Mouse (Mus musculus): Measurements from ENCODE around the gene 2210011C24Rik. TPM values are rescaled to one million over a fixed set of nuclear protein-coding genes. Genes with fewer than 3 reads are reported as not detected.
"Not testable (repeated sequence)": the region's sequence is repeated elsewhere in the genome, so short reads cannot be mapped to it uniquely, and the experiment has no call there.

The 2210011C24Rik gene
- polyA plus RNA-seq, 1 experiment from 2014 or later = 0.19 TPM

- 88% methylated on average over 9 of the region's 9 CpGs for WGBS
- Histone ChIP-seq H3K9me3 (no peaks in the 10 kb centered on the region), H3K9ac (replicated peaks) (no peak overlapping the region), H3K4me2 (replicated peaks) (no peak overlapping the region), H3K27me3 (peaks cover 34% of the 10 kb centered on the region), H3K4me3 (replicated peaks) (no peak overlapping the region), H3K27ac (no peak overlapping the region), H3K4me1 (replicated peaks) (0 out of 2 replicates have a peak, but pooled peaks cover 6% of the 10 kb centered on the region), H3K36me3 (no peaks in the 10 kb centered on the region)
- ATAC-seq = no peak
Observed at GRCm38 (mm10) chr8:84019738-84020137, 7.8 kb upstream of the 2210011C24Rik start.

GRCm38 (mm10) chr8:84015833-84016232 is 3.9 kb upstream of the 2210011C24Rik start:
- H3K27me3 ChIP-seq = peaks cover 45% of the 10 kb centered on the region
- no peaks in the 10 kb centered on the region for H3K9me3 ChIP-seq
- no peak overlapping the region for H3K4me3 ChIP-seq (replicated peaks)
- no peak overlapping the region for H3K4me2 ChIP-seq (replicated peaks)
- H3K27ac ChIP-seq = no peak overlapping the region
- no peak for ATAC-seq
- peaks cover 21% of the 10 kb centered on the region for H3K4me1 ChIP-seq (replicated peaks)
- no peaks in the 10 kb centered on the region for H3K36me3 ChIP-seq
- 96% methylated on average over 5 of the region's 5 CpGs for WGBS
- H3K9ac ChIP-seq (replicated peaks) = no peak overlapping the region

DNA sequence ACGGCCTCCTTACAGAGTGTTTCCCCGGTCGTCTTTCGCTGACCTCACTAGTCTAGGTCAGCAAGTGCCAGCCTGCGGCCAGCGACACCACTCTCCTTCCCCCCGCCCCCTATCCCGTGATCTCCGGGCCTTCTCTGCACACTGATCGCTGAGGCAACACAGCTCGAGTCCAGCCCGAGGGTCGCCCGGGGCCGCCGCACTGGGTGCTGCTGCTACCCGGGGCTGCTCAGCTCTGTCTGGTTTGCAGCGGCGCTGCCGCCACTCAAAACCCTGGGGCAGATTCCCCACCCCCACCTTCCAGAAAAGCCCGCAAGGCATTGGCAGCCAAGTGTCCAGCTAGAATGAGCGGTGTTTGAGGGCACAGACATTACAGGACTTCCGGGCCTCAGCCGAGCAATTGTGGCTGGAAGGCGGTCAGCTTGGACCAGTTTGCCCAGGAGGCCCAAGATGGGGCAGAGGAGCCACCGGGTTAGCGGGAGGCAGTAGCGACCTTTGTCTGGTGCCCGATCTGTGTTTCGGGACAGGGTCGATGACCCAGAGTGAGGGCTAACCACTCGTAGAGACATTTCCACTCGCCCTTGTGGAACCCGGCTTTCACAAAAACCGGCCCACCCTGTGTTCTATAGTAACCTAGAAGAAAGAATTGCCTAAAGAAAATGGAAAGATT is 661 bp upstream of the 2210011C24Rik start:
- no peak overlapping the region for H3K9ac ChIP-seq (replicated peaks)

GRCm38 (mm10) chr8:84010625-84011611 is 1.1 kb downstream of the 2210011C24Rik start:
- WGBS = 2% methylated on average over 81 of the region's 83 CpGs
- peak; percentile 60 for ATAC-seq
- no peaks in the 10 kb centered on the region for H3K36me3 ChIP-seq
- H3K9me3 ChIP-seq = no peaks in the 10 kb centered on the region
- H3K9ac ChIP-seq (replicated peaks) = peak overlapping the region; percentile 57
- H3K27me3 ChIP-seq = peaks cover 49% of the 10 kb centered on the region
- H3K4me1 ChIP-seq (replicated peaks) = peaks cover 27% of the 10 kb centered on the region
- H3K4me3 ChIP-seq (replicated peaks) = peak overlapping the region; percentile 51
- no peak overlapping the region for H3K27ac ChIP-seq
- H3K4me2 ChIP-seq (replicated peaks) = peak overlapping the region; percentile 96

More for the DNA sequence above, 661 bp upstream of the 2210011C24Rik start:
- peak; percentile 21; the same call in 1 of the 2 replicates for ATAC-seq
- Histone ChIP-seq H3K4me3 (replicated peaks) (peak overlapping the region; percentile 51), H3K9me3 (no peaks in the 10 kb centered on the region), H3K27me3 (peaks cover 49% of the 10 kb centered on the region), H3K4me1 (replicated peaks) (peaks cover 27% of the 10 kb centered on the region), H3K27ac (no peak overlapping the region), H3K4me2 (replicated peaks) (peak overlapping the region; percentile 96), H3K36me3 (no peaks in the 10 kb centered on the region)
- WGBS = 3% methylated on average over 35 of the region's 35 CpGs

DNA sequence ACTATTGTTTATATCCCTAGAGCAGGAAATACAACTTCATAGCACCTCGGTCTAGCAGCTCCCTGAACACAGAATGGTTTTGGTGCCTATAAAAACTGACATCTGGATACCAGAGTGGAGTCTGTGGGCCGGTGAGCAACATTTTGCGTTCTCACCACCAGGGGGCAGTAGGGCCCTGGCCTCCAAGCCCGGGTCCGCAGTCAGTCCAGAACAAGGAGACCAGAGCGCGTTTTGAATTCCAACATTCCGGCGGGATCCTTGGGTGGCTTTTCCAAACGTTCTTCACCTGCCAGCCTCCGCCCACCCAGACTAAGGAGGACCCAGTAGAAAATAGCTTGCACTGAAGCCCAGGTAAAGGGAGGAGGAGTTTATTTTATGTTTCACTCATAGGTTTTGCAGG is 2.1 kb downstream of the 2210011C24Rik start:
- WGBS = 1% methylated on average over 11 of the region's 11 CpGs
- ATAC-seq = peak; percentile 32
- Histone ChIP-seq H3K4me3 (replicated peaks) (no peak overlapping the region), H3K4me2 (replicated peaks) (no peak overlapping the region), H3K9me3 (no peaks in the 10 kb centered on the region), H3K27ac (no peak overlapping the region), H3K9ac (replicated peaks) (no peak overlapping the region), H3K27me3 (peaks cover 45% of the 10 kb centered on the region), H3K36me3 (no peaks in the 10 kb centered on the region), H3K4me1 (replicated peaks) (peaks cover 31% of the 10 kb centered on the region)

- H3K36me3 ChIP-seq = no peaks in the 10 kb centered on the region
- H3K9ac ChIP-seq (replicated peaks) = no peak overlapping the region
- peaks cover 39% of the 10 kb centered on the region for H3K4me1 ChIP-seq (replicated peaks)
- 32% methylated on average over 7 of the region's 7 CpGs for WGBS
- H3K27me3 ChIP-seq = peaks cover 35% of the 10 kb centered on the region
- no peak overlapping the region for H3K27ac ChIP-seq
- ATAC-seq = no peak
- no peak overlapping the region for H3K4me2 ChIP-seq (replicated peaks)
- H3K9me3 ChIP-seq = no peaks in the 10 kb centered on the region
- no peak overlapping the region for H3K4me3 ChIP-seq (replicated peaks)
Observed at GRCm38 (mm10) chr8:84008362-84008761, 3.6 kb downstream of the 2210011C24Rik start.

- H3K9ac ChIP-seq (replicated peaks); H3K4me2 ChIP-seq (replicated peaks); H3K4me3 ChIP-seq (replicated peaks); ATAC-seq; H3K36me3 ChIP-seq; H3K9me3 ChIP-seq; H3K27ac ChIP-seq: not testable (repeated sequence)
- H3K27me3 ChIP-seq = peaks cover 34% of the 10 kb centered on the region
- peaks cover 25% of the 10 kb centered on the region for H3K4me1 ChIP-seq (replicated peaks)
- 93% methylated on average over 7 of the region's 7 CpGs for WGBS
Observed at GRCm38 (mm10) chr8:84005502-84005901, 6.5 kb downstream of the 2210011C24Rik start.

- WGBS = 1% methylated on average over 30 of the region's 30 CpGs
- H3K27ac ChIP-seq = peak overlapping the region; percentile 60
Observed at GRCm38 (mm10) chr8:84004533-84005201, 7.3 kb downstream of the 2210011C24Rik start.

GRCm38 (mm10) chr8:84003612-84004246 is 8.2 kb downstream of the 2210011C24Rik start:
- no peak for ATAC-seq
- Histone ChIP-seq H3K4me1 (replicated peaks) (peaks cover 36% of the 10 kb centered on the region), H3K4me3 (replicated peaks) (peak overlapping the region; percentile 61), H3K36me3 (peaks cover 19% of the 10 kb centered on the region), H3K9me3 (no peaks in the 10 kb centered on the region), H3K27ac (no peak overlapping the region), H3K27me3 (peaks cover 43% of the 10 kb centered on the region), H3K9ac (replicated peaks) (peak overlapping the region; percentile 75; the same call in 1 of the 2 replicates), H3K4me2 (replicated peaks) (peak overlapping the region; percentile 88)
- 81% methylated on average over 6 of the region's 6 CpGs for WGBS

More at GRCm38 (mm10) chr8:84004533-84005201, 7.3 kb downstream of the 2210011C24Rik start:
- peaks cover 14% of the 10 kb centered on the region for H3K36me3 ChIP-seq
- ATAC-seq = peak; percentile 75
- peak overlapping the region; percentile 61 for H3K4me3 ChIP-seq (replicated peaks)
- no peaks in the 10 kb centered on the region for H3K9me3 ChIP-seq
- peaks cover 36% of the 10 kb centered on the region for H3K27me3 ChIP-seq
- peaks cover 26% of the 10 kb centered on the region for H3K4me1 ChIP-seq (replicated peaks)
- H3K9ac ChIP-seq (replicated peaks) = peak overlapping the region; percentile 75
- H3K4me2 ChIP-seq (replicated peaks) = peak overlapping the region; percentile 88

- 0 out of 2 replicates have a peak overlapping the region, but pooled peaks have one; percentile 88 for H3K4me2 ChIP-seq (replicated peaks)
- 56% methylated on average over 12 of the region's 12 CpGs for WGBS
- H3K9me3 ChIP-seq = no peaks in the 10 kb centered on the region
- peaks cover 38% of the 10 kb centered on the region for H3K4me1 ChIP-seq (replicated peaks)
- peaks cover 43% of the 10 kb centered on the region for H3K27me3 ChIP-seq
- ATAC-seq = no peak
- no peak overlapping the region for H3K4me3 ChIP-seq (replicated peaks)
- no peak overlapping the region for H3K9ac ChIP-seq (replicated peaks)
- no peak overlapping the region for H3K27ac ChIP-seq
- H3K36me3 ChIP-seq = peaks cover 19% of the 10 kb centered on the region
Observed at GRCm38 (mm10) chr8:84002957-84003611, 8.9 kb downstream of the 2210011C24Rik start.

Data from midbrain, embryonic 13.5 days (tissue).